Mouse (Mus musculus) limb, embryonic 14.5 days (tissue): Measurements from ENCODE around the gene Suclg1. TPM values are rescaled to one million over a fixed set of nuclear protein-coding genes. Genes with fewer than 3 reads are reported as not detected.

ENCODE experiments used
- ATAC-seq: fragments of 200-750 bp; cut with Nextera tagmentation; 2 replicates; pipeline ENCODE4 v1.8.0; 2017; ENCODE audit warnings: low read depth, moderate number of reproducible peaks, moderate TSS enrichment; ENCODE audit not compliant: low FRiP score
- DNase-seq: peaks from one replicate; pipeline ENCODE4 v3.0.0-alpha.2; 2015; ENCODE audit warnings: low spot score
- H3K27ac ChIP-seq: fragments of 300-500 bp; sonication (generic); replicated peaks from 2 replicates; pipeline ENCODE4 v1.5.1; 2014; ENCODE audit warnings: low read depth, mild to moderate bottlenecking, low read length, moderate library complexity, mixed read lengths
- H3K27me3 ChIP-seq: fragments of 300-500 bp; sonication (generic); 2 replicates; pipeline ENCODE4 v1.6.1; 2014; ENCODE audit warnings: low read length, mixed read lengths; ENCODE audit not compliant: control insufficient read depth, insufficient read depth
- H3K36me3 ChIP-seq: fragments of 300-500 bp; sonication (generic); 2 replicates; pipeline ENCODE4 v1.6.1; 2014; ENCODE audit warnings: mild to moderate bottlenecking, low read length, moderate library complexity, mixed read lengths; ENCODE audit not compliant: control insufficient read depth, insufficient read depth
- H3K4me1 ChIP-seq: fragments of 300-500 bp; sonication (generic); 2 replicates; pipeline ENCODE4 v1.6.1; 2014; ENCODE audit warnings: antibody characterized with exemption, low read length, mixed read lengths; ENCODE audit not compliant: control insufficient read depth, insufficient read depth
- H3K4me2 ChIP-seq: fragments of 300-500 bp; sonication (generic); replicated peaks from 2 replicates; pipeline ENCODE4 v1.6.1; 2014; ENCODE audit warnings: low read depth, mild to moderate bottlenecking, low read length, moderate library complexity; ENCODE audit not compliant: severe bottlenecking
- H3K4me3 ChIP-seq: fragments of 300-500 bp; sonication (generic); replicated peaks from 2 replicates; pipeline ENCODE4 v1.5.1; 2014; ENCODE audit warnings: low read length
- H3K9ac ChIP-seq: fragments of 300-500 bp; sonication (generic); 2 replicates; pipeline ENCODE4 v1.6.1; 2014; ENCODE audit warnings: mild to moderate bottlenecking, low read depth, low read length, moderate library complexity; ENCODE audit not compliant: severe bottlenecking
- H3K9me3 ChIP-seq: fragments of 300-500 bp; sonication (generic); 2 replicates; pipeline ENCODE4 v1.6.1; 2016; ENCODE audit warnings: low read length; ENCODE audit not compliant: control insufficient read depth
- POLR2A ChIP-seq: fragments of 200-500 bp; IDR thresholded peaks from 2 replicates; pipeline ENCODE4 v1.8.0; 2012; ENCODE audit warnings: inconsistent platforms, mild to moderate bottlenecking, moderate library complexity, borderline replicate concordance; ENCODE audit not compliant: insufficient read depth, insufficient read length; ENCODE audit errors: extremely low read depth
- WGBS: fragments of 180-500 bp; shearing (Covaris S2); extraction: QIAGEN DNeasy Blood & Tissue Kit; methylation state at CpG from one replicate; pipeline ENCODE4 v1.1.7; 2014; 5-methylcytosine and 5-hydroxymethylcytosine counted together
- polyA plus RNA-seq, 2 experiments: library from polyadenylated mRNA; depleted of rRNA in 1 of 2; stranded (reverse) in 1 of 2; unstranded in 1 of 2; fragments of >200 nt; fragmentation: Nextera tagmentation in 1 of 2; extraction: Ambion mirVana in 1 of 2; gene quantifications; 2 replicates each; pipeline versions ENCODE4 v1.2.1 to v1.2.3; 2012 to 2014

Suclg1 gene
- polyA plus RNA-seq, 2 experiments: 110 to 162 TPM

DNA sequence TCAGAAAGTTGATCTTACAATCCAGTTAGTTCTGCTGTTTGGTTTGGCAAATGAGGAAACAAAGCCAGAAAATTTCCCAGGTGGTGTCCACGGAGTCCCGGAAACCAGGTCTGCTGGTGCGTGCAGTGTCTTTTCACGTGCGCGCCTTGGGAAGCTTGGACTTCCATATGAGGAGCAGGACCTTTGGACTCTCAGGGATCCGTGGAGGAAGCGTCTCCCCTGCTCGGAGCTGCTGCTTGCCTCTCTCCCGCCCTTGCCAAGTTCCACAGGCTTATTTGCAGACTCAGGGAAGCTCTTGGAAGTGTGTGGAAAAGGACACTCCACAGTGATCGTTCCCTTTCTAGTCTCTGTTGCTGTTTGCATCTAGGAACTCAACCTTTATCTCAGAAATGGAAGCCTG lies 3.2 kb downstream of the Suclg1 start:
- peaks cover 18% of the 10 kb centered on the region for H3K4me1 ChIP-seq
- no peak overlapping the region for H3K4me3 ChIP-seq
- WGBS: 95% methylated on average over 11 of the region's 11 CpGs
- no peaks in the 10 kb centered on the region for H3K9me3 ChIP-seq
- no peak for TF ChIP-seq POLR2A
- no peak for ATAC-seq
- H3K4me2 ChIP-seq: no peak overlapping the region
- DNase-seq: no peak
- no peaks in the 10 kb centered on the region for H3K27me3 ChIP-seq
- H3K9ac ChIP-seq: no peak overlapping the region
- no peak overlapping the region for H3K27ac ChIP-seq
- H3K36me3 ChIP-seq: peaks cover 3% of the 10 kb centered on the region; the same call in 1 of the 2 replicates

DNA sequence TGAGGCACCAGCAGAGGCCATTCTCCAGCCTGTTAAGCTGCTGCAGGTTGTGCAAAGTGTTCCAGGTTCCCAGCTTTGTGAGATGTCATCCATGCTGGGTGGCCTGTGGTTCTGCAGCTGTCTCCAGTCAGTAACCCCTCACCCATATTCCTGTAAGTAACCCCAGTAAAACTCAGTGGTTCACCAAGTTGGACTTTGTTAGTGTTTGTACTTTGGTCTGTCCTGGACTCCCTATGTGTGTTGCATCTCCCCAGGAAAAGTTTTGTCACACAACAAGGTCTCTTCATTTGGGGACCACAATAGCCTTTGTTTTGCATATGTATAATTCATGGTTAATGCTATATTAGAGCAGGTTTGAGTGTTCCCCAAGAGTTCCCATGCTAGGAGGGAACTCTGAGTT lies 4.2 kb downstream of the Suclg1 start:
- Histone ChIP-seq H3K4me1 (peaks cover 18% of the 10 kb centered on the region), H3K9ac (no peak overlapping the region), H3K27ac (no peak overlapping the region), H3K4me3 (no peak overlapping the region), H3K36me3 (peaks cover 13% of the 10 kb centered on the region), H3K9me3 (no peaks in the 10 kb centered on the region), H3K27me3 (no peaks in the 10 kb centered on the region), H3K4me2 (no peak overlapping the region)
- TF ChIP-seq POLR2A: no peak
- no peak for ATAC-seq
- DNase-seq: no peak

DNA sequence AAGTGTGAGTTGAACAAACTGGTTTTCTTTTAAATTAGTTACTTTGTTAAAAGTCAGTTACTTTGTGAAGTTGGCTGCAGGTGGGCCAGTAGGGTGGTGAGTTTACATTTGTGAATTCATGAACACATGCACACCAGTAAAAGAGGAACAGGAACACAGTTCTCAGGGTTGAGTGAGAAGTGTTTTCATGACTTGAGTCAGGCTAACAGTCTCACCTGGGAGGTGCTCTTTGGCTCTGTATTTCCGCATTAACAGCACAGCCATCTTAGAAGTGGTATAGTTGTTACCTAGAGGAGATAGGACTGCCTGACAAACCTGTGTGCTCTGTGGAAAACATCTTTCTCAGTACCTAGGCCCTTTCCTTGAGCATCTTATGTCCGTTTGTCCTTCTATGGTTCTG lies 4.8 kb downstream of the Suclg1 start:
- Histone ChIP-seq H3K27ac (no peak overlapping the region), H3K27me3 (no peaks in the 10 kb centered on the region), H3K4me3 (no peak overlapping the region), H3K36me3 (peaks cover 15% of the 10 kb centered on the region), H3K4me1 (peaks cover 18% of the 10 kb centered on the region), H3K4me2 (no peak overlapping the region), H3K9me3 (no peaks in the 10 kb centered on the region), H3K9ac (no peak overlapping the region)
- no peak for TF ChIP-seq POLR2A
- DNase-seq (no peak), ATAC-seq (no peak)
- 92% methylated on average over 2 of the region's 2 CpGs for WGBS

DNA sequence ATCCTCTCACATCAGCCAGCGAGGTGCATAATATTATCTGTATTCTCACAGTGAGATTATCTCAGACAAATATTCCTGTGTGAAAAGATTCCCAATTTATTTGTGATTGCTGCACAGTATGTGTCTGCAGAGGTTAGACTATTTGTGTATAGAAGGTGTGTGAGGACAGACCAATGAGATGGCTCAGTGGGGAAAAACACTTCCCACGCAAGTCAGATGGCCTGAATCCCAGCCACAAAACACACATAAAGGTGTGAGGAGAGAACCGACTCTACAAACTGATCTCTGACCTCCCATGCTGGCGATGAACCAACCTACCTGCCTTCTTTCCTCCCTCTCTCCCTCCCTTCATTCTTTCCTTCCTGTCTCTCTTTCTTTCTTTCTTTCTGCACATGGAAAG lies 5.4 kb downstream of the Suclg1 start:
- Histone ChIP-seq H3K4me2 (no peak overlapping the region), H3K4me3 (no peak overlapping the region), H3K36me3 (peaks cover 21% of the 10 kb centered on the region), H3K27ac (no peak overlapping the region), H3K4me1 (peaks cover 18% of the 10 kb centered on the region), H3K9me3 (no peaks in the 10 kb centered on the region), H3K9ac (no peak overlapping the region), H3K27me3 (no peaks in the 10 kb centered on the region)
- 79% methylated on average over 4 of the region's 4 CpGs for WGBS
- no peak for ATAC-seq
- DNase-seq: no peak
- no peak for TF ChIP-seq POLR2A

DNA sequence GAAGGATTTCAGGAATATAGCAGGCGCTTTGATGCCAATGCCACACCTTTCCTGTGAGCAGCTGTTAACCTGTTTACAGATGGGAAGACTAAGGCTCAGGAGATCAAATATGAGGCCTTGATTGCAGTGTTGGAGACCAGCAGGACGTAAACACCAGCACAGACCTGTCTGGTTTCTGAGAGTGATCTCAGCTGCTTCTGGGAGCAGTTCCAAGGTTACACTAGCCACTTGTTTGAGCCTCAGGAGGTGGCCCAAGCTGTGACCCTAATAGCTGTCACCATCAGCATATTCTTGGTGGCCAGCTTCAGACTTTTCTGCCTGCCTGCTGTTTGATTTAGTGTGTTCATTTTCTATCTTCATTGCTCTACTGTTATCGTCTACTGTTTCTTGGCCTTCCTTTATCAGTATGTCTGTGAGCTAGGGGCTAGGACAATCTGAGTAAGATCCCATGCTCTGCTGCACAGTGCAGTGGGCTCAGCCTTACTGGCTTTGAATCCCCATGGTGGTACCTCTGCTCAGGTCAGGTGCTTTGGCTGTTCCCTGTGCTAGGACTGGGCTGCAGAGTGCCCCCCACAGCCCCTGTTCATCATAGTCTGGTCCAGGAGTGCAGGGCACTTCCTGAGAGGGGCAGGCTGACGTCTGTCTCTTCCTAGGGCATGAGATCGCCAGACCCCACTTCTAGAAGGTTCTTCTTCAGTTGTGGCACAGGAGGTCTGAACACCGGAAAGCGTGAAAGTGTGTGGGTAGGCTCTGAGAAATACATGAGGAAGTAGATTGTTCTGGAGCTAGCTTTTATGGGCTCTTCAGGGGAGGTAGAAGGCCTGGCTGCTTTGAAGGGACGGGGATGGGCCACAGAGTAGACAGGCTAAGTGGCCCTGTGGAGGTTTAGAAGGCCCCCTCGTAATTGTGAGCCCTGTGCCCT lies 6.4 kb downstream of the Suclg1 start:
- no peak overlapping the region for H3K4me2 ChIP-seq
- ATAC-seq (no peak), DNase-seq (no peak)
- H3K4me3 ChIP-seq: no peak overlapping the region
- no peak overlapping the region for H3K9ac ChIP-seq
- no peak overlapping the region for H3K27ac ChIP-seq
- 68% methylated on average over 9 of the region's 9 CpGs for WGBS
- H3K9me3 ChIP-seq: no peaks in the 10 kb centered on the region
- TF ChIP-seq POLR2A: no peak
- H3K36me3 ChIP-seq: peaks cover 29% of the 10 kb centered on the region
- no peaks in the 10 kb centered on the region for H3K27me3 ChIP-seq
- peaks cover 14% of the 10 kb centered on the region for H3K4me1 ChIP-seq

DNA sequence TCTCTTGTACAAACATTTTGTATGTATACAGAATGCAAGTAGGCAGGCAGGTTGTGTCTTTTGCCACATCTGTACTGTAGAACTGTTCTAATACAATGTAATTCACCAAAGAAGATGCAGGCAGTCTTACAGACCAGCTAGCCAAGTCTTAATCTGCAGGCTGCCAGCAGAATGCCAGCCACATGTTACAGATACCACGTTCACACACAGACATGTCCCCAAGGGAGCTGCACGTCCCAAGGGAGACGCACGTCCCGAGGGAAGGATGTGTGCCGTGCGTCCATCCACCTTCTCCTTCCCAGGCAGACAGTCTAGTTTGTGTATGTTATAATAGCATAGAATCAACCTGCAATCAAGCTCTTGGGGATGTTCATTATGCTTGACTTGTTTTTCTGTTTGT lies 8.9 kb downstream of the Suclg1 start:
- Histone ChIP-seq H3K36me3 (peaks cover 47% of the 10 kb centered on the region), H3K27ac (no peak overlapping the region), H3K4me1 (peaks cover 6% of the 10 kb centered on the region), H3K4me2 (no peak overlapping the region), H3K27me3 (no peaks in the 10 kb centered on the region), H3K9me3 (no peaks in the 10 kb centered on the region), H3K4me3 (no peak overlapping the region), H3K9ac (no peak overlapping the region)
- ATAC-seq (no peak), DNase-seq (no peak)
- WGBS: 93% methylated on average over 7 of the region's 7 CpGs
- no peak for TF ChIP-seq POLR2A
